Mouse (Mus musculus) adrenal gland, postnatal 10 days (tissue): ENCODE measurements around the gene Ptgr2. TPM values are rescaled to one million over a fixed set of nuclear protein-coding genes. Genes with fewer than 3 reads are reported as not detected.
"Not testable (repeated sequence)": the region's sequence is repeated elsewhere in the genome, so short reads cannot be mapped to it uniquely, and the experiment has no call there.

Source experiments
- DNase-seq: peaks from one replicate; pipeline ENCODE4 v3.0.0; 2021; ENCODE audit warnings: mixed read lengths
- long read RNA-seq, 2 experiments: library from polyadenylated mRNA; stranded (forward); transcript quantifications; one replicate each; pipeline ENCODE4 v2.0.0; 2021
- total RNA-seq, 2 experiments: library from RNA; stranded (reverse); gene quantifications; 2 replicates each; pipeline ENCODE4 v1.2.3; 2021

Ptgr2 gene
- total RNA-seq, result 100 to 1,000 TPM; 141 to 155 TPM
- long read RNA-seq, experiment 1, transcript Ptgr2-201 (10 exons, 3,168 nt), result major isoform, 133 of 194 reads
- long read RNA-seq, experiment 1, transcript Ptgr2-207 (10 exons, 2,073 nt), result minor isoform, 13 of 194 reads
- long read RNA-seq, experiment 1, partial matches to known transcripts, result 19 of 194 reads
- long read RNA-seq, experiment 1, other reads (novel, unspliced or antisense), result 27 of 194 reads
- long read RNA-seq, experiment 2, transcript Ptgr2-207 (10 exons, 2,073 nt), result minor isoform, 9 of 164 reads
- long read RNA-seq, experiment 2, transcript Ptgr2-201 (10 exons, 3,168 nt), result major isoform, 116 of 164 reads
- long read RNA-seq, experiment 2, partial matches to known transcripts, result 16 of 164 reads
- long read RNA-seq, experiment 2, other reads (novel, unspliced or antisense), result 23 of 164 reads

GRCm38 (mm10) chr12:84284885-84285592 lies at the start of gene Ptgr2:
TSS of gene Ptgr2 (plus strand) at chr12:84285232.
- peak; percentile 94 for DNase-seq

- no peak for DNase-seq
Observed at GRCm38 (mm10) chr12:84235577-84235976, 49.5 kb upstream of the Ptgr2 start.

DNA sequence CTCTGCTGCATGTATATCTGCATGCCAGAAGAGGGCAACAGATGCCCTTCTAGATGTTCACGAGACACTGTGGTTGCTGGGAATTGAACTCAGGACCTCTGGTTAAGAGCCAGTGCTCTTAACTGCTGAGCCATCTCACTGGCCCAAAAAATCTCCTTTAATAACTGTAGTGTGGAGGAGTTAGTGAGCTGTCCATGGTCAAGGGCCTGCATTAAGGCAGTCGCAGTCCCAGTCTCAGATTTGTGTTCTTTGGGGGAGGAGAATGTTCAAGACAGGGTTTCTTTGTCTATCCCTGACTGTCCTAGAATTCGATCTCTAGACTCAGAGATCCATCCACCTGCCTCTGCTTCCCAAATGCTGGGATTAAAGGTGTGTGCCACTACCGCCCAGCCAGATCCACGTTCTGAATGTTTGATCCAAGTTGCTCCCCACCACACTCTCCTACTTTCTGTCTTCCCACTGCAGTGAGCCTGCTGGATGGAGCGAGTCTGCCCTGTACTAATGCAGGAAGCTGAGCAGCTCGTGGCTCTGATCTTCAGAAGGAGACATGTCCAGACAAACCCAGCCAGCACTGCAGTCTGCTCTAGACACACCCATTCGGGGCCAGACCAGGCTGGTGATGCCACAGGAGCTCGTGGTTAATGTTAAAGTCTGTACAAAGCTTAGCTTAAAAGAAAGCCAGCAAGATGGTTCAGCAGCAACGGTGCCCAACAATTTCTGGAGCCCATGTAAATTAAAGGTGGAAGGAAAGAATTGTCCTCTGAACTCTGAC lies 48.9 kb upstream of the Ptgr2 start:
- no peak for DNase-seq

GRCm38 (mm10) chr12:84237036-84237435 lies 48.0 kb upstream of the Ptgr2 start:
- not testable (repeated sequence) for DNase-seq

DNA sequence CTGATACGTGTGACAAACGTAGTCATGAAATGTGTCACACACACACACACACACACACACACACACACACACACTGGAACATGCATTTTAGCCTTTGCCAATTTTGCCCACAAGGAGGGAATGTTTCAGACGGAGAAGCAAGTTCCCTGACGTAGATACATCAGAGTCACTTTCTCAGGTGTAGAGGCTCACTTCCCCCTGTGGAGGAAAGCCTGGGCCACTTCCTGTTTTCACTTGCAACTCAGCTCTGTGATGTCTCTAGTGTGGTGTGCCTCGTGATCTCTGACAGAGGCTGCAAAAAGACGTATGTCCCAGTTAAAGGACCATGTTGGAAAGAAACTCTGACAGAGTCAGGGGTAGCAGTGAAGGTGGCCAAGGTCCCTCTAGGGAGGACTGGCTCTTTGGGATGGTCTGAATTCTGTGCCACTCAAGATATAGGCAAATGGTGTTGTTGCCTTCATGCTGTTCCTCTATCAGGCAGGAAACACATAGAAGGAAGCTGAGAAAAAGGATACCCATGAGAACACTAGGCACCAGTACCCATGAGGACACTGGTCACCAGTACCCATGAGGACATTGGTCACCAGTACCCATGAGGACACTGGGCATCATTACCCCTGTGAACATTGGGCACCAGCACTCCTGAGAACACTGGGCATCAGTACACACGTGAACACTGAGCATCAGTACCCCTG lies 41.8 kb upstream of the Ptgr2 start:
- no peak for DNase-seq

DNA sequence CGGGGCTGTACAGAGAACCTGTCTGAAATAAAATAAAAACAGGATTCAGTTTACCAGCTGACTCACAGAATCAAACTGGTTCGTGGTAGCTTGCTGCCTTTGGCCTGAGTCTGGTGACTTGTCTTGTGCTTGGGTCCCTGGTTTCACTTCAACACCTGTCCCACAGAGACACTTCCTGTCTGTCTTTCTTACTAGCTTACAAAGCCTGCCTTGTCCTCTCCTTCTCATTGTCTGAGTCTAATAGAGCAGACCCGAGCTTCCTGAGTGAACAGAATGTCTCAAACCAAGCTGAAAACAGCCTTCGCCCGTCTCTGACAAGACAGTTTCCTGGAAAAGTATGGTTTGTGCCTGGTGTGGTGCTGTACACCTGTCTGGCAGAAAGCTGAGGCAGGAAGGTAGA lies 39.3 kb upstream of the Ptgr2 start:
- no peak for DNase-seq

GRCm38 (mm10) chr12:84249217-84249616 lies 35.8 kb upstream of the Ptgr2 start:
- peak; percentile 80 for DNase-seq

- no peak for DNase-seq
Observed at GRCm38 (mm10) chr12:84252811-84253210, 32.2 kb upstream of the Ptgr2 start.

DNA sequence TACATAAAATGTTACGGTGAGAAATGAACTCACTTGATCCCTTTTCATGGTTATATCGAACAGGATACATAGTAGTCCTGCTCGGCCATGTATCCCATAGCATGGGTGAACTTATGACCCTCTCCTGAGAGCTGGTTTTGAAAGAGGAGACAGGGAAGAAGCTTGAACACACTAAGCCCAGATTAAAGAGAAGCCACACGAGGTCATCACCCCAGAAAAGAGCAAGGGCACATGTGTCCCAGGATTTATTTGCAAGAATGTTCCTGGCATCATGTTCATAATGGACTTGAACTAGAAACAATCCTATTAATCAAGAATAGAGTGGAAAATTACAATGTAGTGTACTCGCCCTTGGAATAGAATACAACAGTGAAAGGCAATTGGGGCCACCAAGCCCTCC lies 30.1 kb upstream of the Ptgr2 start:
- no peak for DNase-seq

DNA sequence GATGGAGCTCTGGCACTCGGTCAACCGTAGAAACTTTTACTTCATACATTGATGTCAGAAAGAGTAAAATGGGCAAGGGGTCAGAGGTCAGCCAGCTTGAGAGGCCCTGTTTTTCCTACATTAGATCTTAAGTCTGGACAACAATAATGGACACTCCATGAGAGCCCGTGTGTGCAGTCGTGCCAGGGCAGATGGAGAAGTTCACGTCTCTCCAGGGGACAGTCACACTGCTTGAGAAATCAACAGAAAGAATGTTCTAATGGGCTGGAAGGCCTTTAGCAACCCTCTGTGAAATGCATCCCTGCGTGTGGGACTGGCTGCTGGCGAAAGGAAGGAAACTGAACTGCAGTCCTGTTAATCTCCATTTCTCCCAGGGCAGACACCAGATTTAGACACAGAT lies 24.7 kb upstream of the Ptgr2 start:
- DNase-seq, result no peak

DNA sequence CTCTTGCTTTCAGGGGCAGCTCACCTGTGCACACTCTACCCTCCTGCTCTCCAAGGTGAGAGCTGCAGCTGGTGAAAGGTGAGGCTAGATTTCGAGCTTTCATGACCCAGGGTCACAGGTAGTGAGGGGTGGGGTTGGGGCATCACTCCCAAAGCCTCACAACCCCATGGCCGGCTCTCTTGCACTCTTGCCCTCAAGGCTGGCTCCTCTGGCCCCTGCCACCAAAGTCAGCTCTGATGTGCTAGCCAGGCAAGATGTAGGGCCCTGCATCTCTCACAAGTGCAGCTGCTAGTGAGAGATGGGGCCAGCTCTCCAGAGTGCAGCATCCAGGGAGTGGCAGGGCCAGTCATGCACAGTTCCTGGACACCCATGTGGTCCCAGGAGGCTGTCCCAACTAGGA lies 17.8 kb upstream of the Ptgr2 start:
- DNase-seq, result no peak

DNA sequence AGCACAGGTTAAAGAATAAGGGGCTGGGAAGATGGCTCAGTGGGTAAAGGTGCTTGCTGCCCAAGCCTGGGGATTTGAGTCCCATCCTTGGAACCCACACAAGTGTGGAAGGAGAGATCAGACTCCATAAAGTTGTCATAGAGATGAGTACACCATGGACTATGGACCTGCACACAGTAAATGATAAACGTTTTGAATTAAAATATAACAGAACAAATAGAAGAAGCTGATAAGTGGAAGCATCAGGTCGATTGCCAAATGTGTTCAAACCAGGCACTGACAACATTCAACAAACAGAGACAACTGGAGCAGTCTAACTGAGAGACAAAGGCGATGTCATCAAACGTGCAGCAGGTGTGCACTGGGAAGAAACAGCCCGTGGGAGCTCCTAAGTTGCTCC lies 11.7 kb upstream of the Ptgr2 start:
- DNase-seq, result no peak

DNA sequence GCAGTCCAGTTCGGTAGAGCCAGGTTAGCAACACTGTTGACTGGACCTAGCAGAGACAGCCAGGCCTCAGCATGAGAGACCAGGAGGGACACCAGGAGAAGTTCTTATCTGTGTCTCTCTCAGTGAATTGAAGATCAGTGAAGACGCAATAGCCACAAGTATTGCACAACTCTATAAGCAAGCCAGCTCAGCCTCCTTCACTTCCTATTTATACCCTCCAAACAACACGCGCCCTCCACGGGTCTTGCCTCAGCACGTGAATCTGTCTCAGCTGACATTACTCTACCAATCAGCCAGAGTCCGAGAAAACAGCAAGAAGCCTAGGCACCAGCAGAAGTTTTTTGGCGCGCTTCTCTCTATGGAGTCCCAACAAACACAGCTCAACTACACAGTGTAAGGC lies 9.7 kb upstream of the Ptgr2 start:
- DNase-seq, result no peak

- no peak for DNase-seq
Observed at GRCm38 (mm10) chr12:84276288-84276687, 8.7 kb upstream of the Ptgr2 start.

DNA sequence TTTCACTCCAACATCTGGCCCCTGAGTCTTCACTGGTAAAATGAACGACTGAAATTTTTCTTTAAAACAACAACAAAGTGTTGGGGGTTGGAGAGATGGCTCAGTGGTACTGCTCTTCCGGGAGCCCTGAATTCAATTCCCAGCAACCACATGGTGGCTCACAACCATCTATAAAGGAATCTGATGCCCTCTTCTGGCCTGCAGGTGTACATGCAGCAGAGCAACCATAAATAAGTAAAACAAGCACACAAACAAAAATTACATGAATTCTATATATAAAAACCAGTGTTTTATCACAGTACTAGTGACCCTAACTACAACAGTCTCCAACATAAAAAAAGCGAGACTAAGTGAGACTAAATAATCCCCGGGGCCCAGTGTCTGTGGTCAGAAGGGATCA lies 8.2 kb upstream of the Ptgr2 start:
- DNase-seq, result no peak

GRCm38 (mm10) chr12:84277832-84278231 lies 7.2 kb upstream of the Ptgr2 start:
- DNase-seq, result no peak

DNA sequence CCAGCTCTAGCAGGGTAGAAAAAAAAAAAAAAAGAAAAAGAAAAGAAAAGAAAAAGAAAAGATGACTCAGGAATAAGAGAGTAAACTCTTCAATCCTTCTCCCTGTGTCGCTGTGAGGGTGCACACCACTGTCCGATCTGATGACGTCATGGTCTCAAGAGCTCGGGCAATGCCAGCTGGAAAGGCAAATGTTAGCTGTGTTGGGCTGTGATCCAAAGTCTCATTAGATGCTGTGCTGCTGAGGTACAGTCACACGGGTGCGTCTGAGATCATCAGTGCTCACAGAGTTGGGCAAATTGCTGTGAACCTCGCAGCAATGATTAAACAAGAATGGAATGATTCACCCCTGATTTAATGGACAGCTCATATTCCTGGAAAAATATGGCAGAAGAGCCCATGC lies 6.1 kb upstream of the Ptgr2 start:
- DNase-seq, result peak; percentile 57

DNA sequence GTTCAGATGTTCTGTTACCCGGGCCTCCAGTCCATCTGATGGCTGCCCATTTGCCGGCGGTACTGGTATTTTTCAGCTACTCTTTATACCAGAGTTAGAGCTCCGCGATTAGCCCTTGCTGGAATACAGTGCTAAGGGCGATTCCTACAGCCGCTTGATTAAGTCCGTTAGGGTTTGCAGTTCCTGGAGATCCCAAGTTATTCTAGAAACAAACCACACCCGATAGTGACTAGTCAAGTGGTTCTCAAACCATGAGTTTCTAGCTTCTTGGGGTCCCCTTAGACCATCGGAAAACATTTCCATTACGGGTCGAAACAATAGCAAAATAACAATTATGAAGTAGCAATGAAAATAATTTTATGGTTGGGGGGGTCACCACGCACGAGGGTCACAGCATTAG lies 641 bp upstream of the Ptgr2 start:
- DNase-seq, result no peak

GRCm38 (mm10) chr12:84285593-84285968 lies 549 bp downstream of the Ptgr2 start:
- DNase-seq, result no peak

- DNase-seq, result peak; percentile 75
Observed at GRCm38 (mm10) chr12:84288461-84288860, 3.4 kb downstream of the Ptgr2 start.

DNA sequence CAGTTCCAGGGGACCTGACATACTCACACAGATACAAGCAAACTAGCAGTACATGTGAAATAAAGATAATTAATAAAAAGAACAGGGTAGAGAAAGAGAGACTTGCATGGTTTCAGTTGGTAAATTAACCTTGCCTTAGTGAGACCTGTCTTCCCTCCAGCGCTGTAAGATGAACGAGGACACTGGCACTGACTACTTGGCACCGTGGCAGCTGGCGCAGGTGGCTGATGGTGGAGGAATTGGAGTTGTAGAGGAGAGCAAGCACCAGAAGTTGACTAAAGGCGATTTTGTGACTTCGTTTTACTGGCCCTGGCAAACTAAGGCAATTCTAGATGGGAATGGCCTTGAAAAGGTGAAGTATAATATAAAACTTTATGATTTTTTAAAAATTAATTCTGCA lies 12.8 kb downstream of the Ptgr2 start:
- DNase-seq, result no peak

GRCm38 (mm10) chr12:84299265-84299664 lies 14.2 kb downstream of the Ptgr2 start:
- no peak for DNase-seq
